Mouse (Mus musculus) limb, embryonic 12.5 days (tissue): ENCODE measurements around the gene Art4. TPM values are rescaled to one million over a fixed set of nuclear protein-coding genes. Genes with fewer than 3 reads are reported as not detected.

Source experiments
- ATAC-seq: fragments of 200-750 bp; cut with Nextera tagmentation; 2 replicates; pipeline ENCODE4 v1.8.0; 2017; ENCODE audit warnings: low read depth, moderate TSS enrichment; ENCODE audit not compliant: insufficient number of reproducible peaks, insufficient read depth, low FRiP score, low TSS enrichment
- H3K27ac ChIP-seq: fragments of 300-500 bp; sonication (generic); 2 replicates; pipeline ENCODE4 v1.5.1; 2016; ENCODE audit warnings: mild to moderate bottlenecking, moderate library complexity
- H3K27me3 ChIP-seq: fragments of 300-500 bp; sonication (generic); 2 replicates; pipeline ENCODE4 v1.6.1; 2016; ENCODE audit warnings: mild to moderate bottlenecking, moderate library complexity
- H3K36me3 ChIP-seq: fragments of 300-500 bp; sonication (generic); 2 replicates; pipeline ENCODE4 v1.6.1; 2016; ENCODE audit warnings: mild to moderate bottlenecking, moderate library complexity
- H3K4me1 ChIP-seq: fragments of 300-500 bp; sonication (generic); replicated peaks from 2 replicates; pipeline ENCODE4 v1.6.1; 2016
- H3K4me2 ChIP-seq: fragments of 300-500 bp; sonication (generic); 2 replicates; pipeline ENCODE4 v1.6.1; 2016; ENCODE audit warnings: mild to moderate bottlenecking, moderate library complexity
- H3K4me3 ChIP-seq: fragments of 300-500 bp; sonication (generic); replicated peaks from 2 replicates; pipeline ENCODE4 v1.5.1; 2016; ENCODE audit warnings: mild to moderate bottlenecking
- H3K9ac ChIP-seq: fragments of 300-500 bp; sonication (generic); replicated peaks from 2 replicates; pipeline ENCODE4 v1.6.1; 2016; ENCODE audit warnings: mild to moderate bottlenecking, moderate library complexity
- H3K9me3 ChIP-seq: fragments of 300-500 bp; sonication (generic); 2 replicates; pipeline ENCODE4 v1.6.1; 2016; ENCODE audit warnings: mild to moderate bottlenecking, moderate library complexity
- WGBS: fragments of 180-500 bp; shearing (Covaris S2); methylation state at CpG from one replicate; pipeline ENCODE4 v1.1.7; 2016; 5-methylcytosine and 5-hydroxymethylcytosine counted together
- polyA plus RNA-seq: library from polyadenylated mRNA; unstranded; fragments of >200 nt; fragmentation: Nextera tagmentation; extraction: Ambion mirVana; gene quantifications from 2 replicates; pipeline ENCODE4 v1.2.1, GENCODE M21; 2016

The Art4 gene
- polyA plus RNA-seq, 1 experiment from 2014 or later = 1.8 TPM

DNA sequence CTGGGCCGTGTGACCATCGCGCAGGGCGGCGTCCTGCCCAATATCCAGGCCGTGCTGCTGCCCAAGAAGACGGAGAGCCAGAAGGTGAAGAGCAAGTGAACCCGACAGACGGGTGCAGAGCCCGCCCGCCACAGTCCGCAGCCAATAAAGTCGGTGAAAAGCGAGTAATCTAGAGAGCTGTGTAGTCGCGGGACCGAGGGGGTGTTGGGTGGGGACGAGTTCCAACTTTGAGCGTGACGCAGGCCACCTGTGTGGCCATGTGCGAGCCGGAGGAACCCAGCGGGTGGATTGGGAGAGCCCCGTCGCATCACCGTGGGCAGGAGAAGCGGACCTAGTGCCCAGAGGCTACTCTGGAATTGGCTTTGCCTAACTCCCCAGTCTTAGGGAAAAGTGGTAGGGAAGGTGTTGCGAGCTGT is 48.9 kb downstream of the Art4 start:
- peak overlapping the region; percentile 94 for H3K4me2 ChIP-seq
- H3K9me3 ChIP-seq = no peaks in the 10 kb centered on the region
- H3K4me1 ChIP-seq = peaks cover 28% of the 10 kb centered on the region
- H3K27ac ChIP-seq = no peak overlapping the region
- H3K4me3 ChIP-seq = peak overlapping the region; percentile 84
- ATAC-seq = 0 out of 2 replicates have a peak, but pooled peaks have one; percentile 1
- peaks cover 31% of the 10 kb centered on the region for H3K36me3 ChIP-seq
- WGBS = 2% methylated on average over 28 of the region's 28 CpGs
- peak overlapping the region; percentile 70 for H3K9ac ChIP-seq
- H3K27me3 ChIP-seq = no peaks in the 10 kb centered on the region

DNA sequence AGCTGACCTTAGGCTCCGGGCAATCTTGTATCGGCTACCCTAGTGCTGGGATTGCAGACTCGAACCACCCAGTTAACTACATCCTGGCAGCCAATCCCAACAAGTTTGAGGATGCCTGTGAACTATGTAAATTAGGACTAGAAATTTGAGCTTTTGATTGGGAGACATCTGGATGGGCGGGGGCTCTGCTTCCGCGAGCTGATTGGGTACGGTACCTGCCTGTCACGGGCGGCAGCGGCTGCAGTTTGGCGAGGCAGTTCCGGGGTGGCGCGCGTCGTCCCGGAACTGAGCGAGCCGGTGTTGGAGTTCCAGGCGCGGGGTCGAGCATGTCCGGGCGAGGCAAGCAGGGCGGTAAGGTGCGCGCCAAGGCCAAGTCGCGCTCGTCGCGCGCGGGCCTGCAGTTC is 49.5 kb downstream of the Art4 start, which contains the start of gene H2afj:
Gene H2afj (plus strand): TSS at position 231 of the 404 bp plus-strand sequence.
- Histone ChIP-seq H3K4me3 (peak within 1 kb of the TSS; percentile 84), H3K27me3 (no peaks in the 10 kb centered on the region), H3K9me3 (no peaks in the 10 kb centered on the region), H3K9ac (peak within 1 kb of the TSS; percentile 70), H3K4me2 (peak within 1 kb of the TSS; percentile 94), H3K4me1 (peaks cover 32% of the 10 kb centered on the region), H3K27ac (peak within 1 kb of the TSS; percentile 87), H3K36me3 (peaks cover 25% of the 10 kb centered on the region)
- peak; percentile 79 for ATAC-seq
- WGBS = under 1% methylated on average over 34 of the region's 34 CpGs

DNA sequence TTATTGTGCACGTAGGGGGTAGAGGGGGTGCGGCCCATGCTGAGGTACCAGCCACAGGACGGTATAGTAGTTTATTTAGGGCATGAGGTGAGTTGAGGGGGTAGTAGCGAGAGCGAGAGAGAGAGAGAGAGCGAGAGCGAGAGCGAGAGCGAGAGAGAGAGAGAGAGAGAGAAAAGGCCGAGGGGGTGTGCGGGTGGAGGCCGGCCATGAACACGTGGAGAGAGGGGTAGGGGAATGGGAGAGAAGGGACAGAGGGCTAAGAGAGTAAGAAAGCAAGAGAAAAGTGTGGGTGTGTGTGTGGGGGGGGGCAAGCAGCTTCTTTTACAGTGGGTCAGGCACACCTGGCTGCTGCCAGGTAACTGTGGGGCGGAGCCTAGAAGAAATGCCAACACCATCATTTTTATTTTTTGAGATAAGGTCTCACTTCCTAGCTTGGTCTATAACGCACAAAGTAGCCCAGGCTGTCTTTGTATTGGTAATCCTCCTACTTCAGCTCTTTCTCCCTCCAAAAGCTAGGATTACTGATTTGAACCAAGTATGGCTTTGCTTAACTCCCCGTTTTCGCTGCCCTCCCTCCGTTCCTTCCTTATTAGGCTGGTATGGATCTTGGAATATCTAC is 50.0 kb downstream of the Art4 start:
- H3K4me3 ChIP-seq = peak overlapping the region; percentile 84
- peaks cover 35% of the 10 kb centered on the region for H3K4me1 ChIP-seq
- H3K36me3 ChIP-seq = peaks cover 20% of the 10 kb centered on the region
- peak; percentile 0; the same call in 1 of the 2 replicates for ATAC-seq
- H3K27me3 ChIP-seq = no peaks in the 10 kb centered on the region
- 36% methylated on average over 18 of the region's 18 CpGs for WGBS
- no peaks in the 10 kb centered on the region for H3K9me3 ChIP-seq
- H3K9ac ChIP-seq = peak overlapping the region; percentile 34; the same call in 1 of the 2 replicates
- H3K4me2 ChIP-seq = peak overlapping the region; percentile 94
- peak overlapping the region; percentile 87 for H3K27ac ChIP-seq

DNA sequence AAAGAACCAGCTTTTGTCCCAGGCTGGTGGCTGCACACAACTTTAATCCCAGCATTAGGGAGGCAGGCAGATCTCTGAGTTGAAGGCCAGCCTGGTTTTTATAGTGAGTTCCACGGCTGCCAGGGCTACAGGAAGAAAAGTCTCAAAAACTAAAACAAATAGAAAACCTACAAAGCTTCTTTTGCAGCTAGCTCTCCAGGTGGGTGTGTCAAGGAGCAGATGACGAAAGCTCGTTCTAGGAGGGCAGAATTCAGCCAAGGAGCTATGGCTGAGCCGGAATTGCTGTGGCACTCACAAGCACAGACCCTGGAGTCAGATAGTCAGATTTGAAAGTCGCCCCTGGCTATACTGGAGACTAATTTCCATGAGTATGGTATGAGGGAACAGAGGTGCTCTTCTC is 50.7 kb downstream of the Art4 start:
- H3K4me2 ChIP-seq = peak overlapping the region; percentile 94

DNA sequence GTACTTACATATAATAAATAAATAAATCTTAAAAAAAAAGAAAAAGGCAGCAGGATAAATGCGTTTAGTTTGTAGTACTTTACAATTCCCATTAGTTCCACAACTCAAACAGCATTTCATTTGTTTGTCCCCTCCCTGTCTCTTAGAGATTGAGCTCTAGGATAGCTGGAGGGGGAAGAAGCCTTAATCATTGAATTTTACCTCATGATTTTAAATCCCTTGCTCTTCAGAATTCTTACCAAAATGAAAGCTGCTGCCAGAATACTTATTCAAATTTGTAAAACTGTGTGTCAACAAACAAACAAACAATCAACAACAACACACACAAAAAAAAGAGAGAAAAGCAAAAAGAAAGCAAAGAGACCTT is 52.1 kb downstream of the Art4 start:
- no peak for ATAC-seq
- Histone ChIP-seq H3K27ac (peak overlapping the region; percentile 100), H3K27me3 (no peaks in the 10 kb centered on the region), H3K9me3 (no peaks in the 10 kb centered on the region), H3K4me2 (no peak overlapping the region), H3K9ac (no peak overlapping the region), H3K4me3 (no peak overlapping the region), H3K36me3 (peaks cover 2% of the 10 kb centered on the region; the same call in 1 of the 2 replicates), H3K4me1 (peaks cover 35% of the 10 kb centered on the region)
- WGBS = 96% methylated on average over 1 of the region's 1 CpGs

More for the DNA sequence above, 50.7 kb downstream of the Art4 start:
- Histone ChIP-seq H3K4me1 (peaks cover 35% of the 10 kb centered on the region), H3K9ac (no peak overlapping the region), H3K27ac (peak overlapping the region; percentile 67; the same call in 1 of the 2 replicates), H3K9me3 (no peaks in the 10 kb centered on the region), H3K4me3 (no peak overlapping the region), H3K36me3 (peaks cover 13% of the 10 kb centered on the region), H3K27me3 (no peaks in the 10 kb centered on the region)
- 62% methylated on average over 5 of the region's 5 CpGs for WGBS
- ATAC-seq = no peak

DNA sequence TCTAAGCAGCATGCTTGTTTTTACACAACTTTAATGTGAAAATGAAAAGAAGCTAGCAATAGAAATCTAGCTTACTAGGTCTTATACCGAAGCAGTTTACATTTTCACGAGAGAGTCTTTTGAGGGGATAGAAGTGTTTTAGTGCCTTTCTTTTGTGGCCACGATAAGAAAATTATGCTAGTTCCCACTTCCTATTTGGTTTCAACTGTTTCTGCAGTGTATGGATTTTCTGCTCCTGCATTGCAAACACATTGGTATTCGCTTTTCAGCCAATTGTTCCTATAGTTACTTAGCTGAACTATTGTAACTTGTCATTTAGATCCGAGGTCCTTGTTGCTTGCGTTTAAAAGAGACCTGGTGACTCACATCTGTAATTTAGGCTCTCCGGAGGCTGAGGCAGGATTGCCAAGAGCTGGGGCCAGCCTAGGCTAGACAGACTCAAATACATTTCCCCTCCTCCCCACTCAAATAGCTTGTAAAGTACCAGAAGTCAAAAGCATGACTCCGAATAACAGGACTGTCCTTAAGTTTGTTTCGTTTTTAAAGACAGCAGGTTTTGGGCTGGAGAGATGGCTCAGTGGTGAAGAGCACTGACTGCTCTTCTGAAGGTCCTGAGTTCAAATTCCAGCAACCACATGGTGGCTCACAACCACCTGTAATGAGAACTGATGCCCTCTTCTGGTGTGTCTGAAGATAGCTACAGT is 52.7 kb downstream of the Art4 start:
- Histone ChIP-seq H3K27me3 (no peaks in the 10 kb centered on the region), H3K4me3 (peak overlapping the region; percentile 63), H3K9ac (peak overlapping the region; percentile 52; the same call in 1 of the 2 replicates), H3K4me2 (peak overlapping the region; percentile 60), H3K36me3 (no peaks in the 10 kb centered on the region), H3K4me1 (peaks cover 30% of the 10 kb centered on the region), H3K9me3 (no peaks in the 10 kb centered on the region), H3K27ac (peak overlapping the region; percentile 100)
- 34% methylated on average over 9 of the region's 9 CpGs for WGBS
- ATAC-seq = no peak

DNA sequence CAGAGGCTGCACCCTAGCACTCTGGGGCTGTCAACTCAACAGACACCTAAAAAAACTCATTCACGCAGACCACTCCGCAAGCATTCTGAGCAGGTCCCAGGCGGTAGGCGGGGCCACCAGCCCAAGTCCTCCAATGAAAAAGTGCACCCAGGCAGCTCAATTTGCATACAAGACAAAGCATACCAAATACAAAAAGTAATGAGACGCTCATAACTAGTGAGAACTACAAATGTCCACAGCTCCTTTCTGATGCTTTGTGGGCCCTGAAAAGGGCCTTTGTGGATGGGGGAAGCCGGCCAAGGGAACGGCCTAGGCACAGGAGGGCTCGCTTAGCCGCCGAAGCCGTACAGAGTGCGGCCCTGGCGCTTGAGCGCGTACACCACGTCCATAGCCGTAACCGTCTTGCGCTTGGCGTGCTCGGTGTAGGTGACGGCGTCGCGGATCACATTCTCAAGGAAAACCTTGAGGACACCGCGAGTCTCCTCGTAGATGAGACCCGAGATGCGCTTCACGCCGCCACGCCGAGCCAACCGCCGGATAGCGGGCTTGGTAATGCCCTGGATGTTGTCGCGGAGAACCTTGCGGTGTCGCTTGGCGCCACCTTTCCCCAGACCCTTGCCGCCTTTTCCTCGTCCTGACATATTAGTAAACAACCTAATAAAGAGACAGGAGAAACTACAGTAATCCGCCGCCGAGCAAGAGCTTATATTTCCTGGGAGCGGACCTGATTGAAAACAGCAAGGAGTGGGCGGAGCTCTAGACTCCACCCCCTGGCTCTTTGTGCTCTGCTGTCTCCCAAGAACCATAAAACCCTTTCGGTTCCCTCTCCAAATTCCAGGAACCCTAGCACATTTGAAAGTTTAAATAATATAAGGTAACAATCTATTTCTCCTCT is 53.5 kb downstream of the Art4 start, which contains the start of gene Hist4h4:
Gene Hist4h4 (minus strand): TSS at position 677 of the 895 bp plus-strand sequence.
- peak; percentile 58 for ATAC-seq
- H3K9ac ChIP-seq = peak within 1 kb of the TSS; percentile 96
- peak within 1 kb of the TSS; percentile 100 for H3K27ac ChIP-seq
- peak within 1 kb of the TSS; percentile 60 for H3K4me2 ChIP-seq
- peak within 1 kb of the TSS; percentile 63 for H3K4me3 ChIP-seq
- H3K4me1 ChIP-seq = peaks cover 21% of the 10 kb centered on the region
- WGBS = under 1% methylated on average over 50 of the region's 50 CpGs
- no peaks in the 10 kb centered on the region for H3K9me3 ChIP-seq
- H3K36me3 ChIP-seq = no peaks in the 10 kb centered on the region
- H3K27me3 ChIP-seq = no peaks in the 10 kb centered on the region

DNA sequence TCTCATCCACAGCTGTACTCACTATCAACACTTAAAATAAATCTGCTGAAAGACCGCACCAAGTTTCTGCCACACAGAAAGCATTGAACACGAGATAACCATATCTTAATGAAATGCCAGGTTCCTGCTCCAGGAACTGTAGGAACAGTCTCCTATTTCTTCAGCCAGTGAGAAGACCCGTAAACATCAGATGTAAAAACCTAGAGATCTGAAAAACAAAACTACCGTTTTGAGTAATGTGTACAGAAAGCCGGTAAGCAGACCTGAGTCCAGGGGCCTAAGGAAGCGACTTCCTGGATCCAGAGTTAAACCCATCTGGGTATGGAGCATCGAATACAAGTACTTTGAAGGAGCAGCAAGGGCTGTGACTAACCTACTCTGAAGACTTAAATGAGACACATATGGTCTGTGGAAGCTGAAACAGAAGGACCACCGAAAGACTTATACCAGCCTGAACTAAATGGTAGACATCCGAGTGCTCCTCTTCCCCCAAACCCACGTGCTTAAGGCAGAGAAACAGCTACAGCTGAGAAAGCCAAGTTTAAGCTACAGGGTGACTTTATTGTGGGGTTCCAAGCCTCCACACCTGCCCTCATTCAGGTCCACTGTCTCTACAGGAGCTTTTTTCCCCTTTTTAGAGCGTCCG is 54.3 kb downstream of the Art4 start:
- no peaks in the 10 kb centered on the region for H3K9me3 ChIP-seq
- H3K9ac ChIP-seq = peak overlapping the region; percentile 96
- H3K4me2 ChIP-seq = peak overlapping the region; percentile 60
- peak overlapping the region; percentile 63 for H3K4me3 ChIP-seq
- no peaks in the 10 kb centered on the region for H3K36me3 ChIP-seq
- 19% methylated on average over 12 of the region's 12 CpGs for WGBS
- H3K4me1 ChIP-seq = peaks cover 18% of the 10 kb centered on the region
- peak overlapping the region; percentile 100 for H3K27ac ChIP-seq
- no peak for ATAC-seq
- H3K27me3 ChIP-seq = no peaks in the 10 kb centered on the region

DNA sequence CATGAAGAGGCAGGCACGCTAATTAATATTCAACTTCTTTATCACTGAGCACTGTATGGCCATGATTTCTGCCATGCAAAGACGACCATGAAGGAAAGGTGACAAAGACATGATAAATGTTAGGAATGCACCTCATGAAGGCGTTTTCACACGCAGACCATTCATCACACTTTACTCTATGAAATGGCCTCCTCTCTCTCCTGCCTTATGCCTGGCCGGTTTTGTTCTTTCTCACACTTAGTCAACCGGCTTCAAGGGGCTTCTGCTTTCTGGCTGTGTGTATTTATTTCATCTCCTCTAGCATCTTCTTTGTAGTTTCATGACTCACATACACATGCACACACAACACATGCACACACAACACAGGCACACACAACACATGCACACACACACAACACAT is 56.3 kb downstream of the Art4 start:
- no peak overlapping the region for H3K27ac ChIP-seq
- H3K9ac ChIP-seq = no peak overlapping the region
- H3K9me3 ChIP-seq = no peaks in the 10 kb centered on the region
- 87% methylated on average over 6 of the region's 6 CpGs for WGBS
- no peak overlapping the region for H3K4me3 ChIP-seq
- no peaks in the 10 kb centered on the region for H3K27me3 ChIP-seq
- no peaks in the 10 kb centered on the region for H3K36me3 ChIP-seq
- peaks cover 13% of the 10 kb centered on the region for H3K4me1 ChIP-seq
- no peak for ATAC-seq
- H3K4me2 ChIP-seq = no peak overlapping the region

DNA sequence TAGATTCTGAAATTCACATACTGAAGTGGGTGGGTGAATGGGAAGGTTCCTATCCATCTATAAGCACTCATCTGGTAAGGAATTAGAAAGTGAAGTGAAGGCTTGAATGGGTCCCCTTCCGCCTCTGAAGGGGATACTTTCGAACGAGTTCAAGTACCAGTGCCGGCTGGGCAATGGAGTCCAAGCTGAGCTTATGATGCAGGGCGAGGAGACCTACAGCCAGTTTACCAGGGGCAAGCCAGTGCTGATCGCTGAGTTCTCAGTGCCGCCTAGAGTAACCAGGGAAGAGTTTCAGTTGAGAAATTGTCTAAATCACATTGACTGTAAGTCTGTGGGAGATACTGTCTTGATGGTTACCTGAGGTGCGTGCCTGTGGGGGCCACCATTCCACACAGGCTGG is 56.8 kb downstream of the Art4 start:
- H3K9me3 ChIP-seq = no peaks in the 10 kb centered on the region
- WGBS = 89% methylated on average over 8 of the region's 8 CpGs
- no peaks in the 10 kb centered on the region for H3K27me3 ChIP-seq
- H3K27ac ChIP-seq = no peak overlapping the region
- no peaks in the 10 kb centered on the region for H3K36me3 ChIP-seq
- H3K4me1 ChIP-seq = peaks cover 13% of the 10 kb centered on the region
- ATAC-seq = no peak
- no peak overlapping the region for H3K4me3 ChIP-seq
- no peak overlapping the region for H3K9ac ChIP-seq
- H3K4me2 ChIP-seq = no peak overlapping the region
